Mouse (Mus musculus) forebrain, embryonic 12.5 days (tissue): ENCODE data around the gene Ube2l6. TPM values are rescaled to one million over a fixed set of nuclear protein-coding genes. Genes with fewer than 3 reads are reported as not detected.
"Not testable (repeated sequence)": the region's sequence is repeated elsewhere in the genome, so short reads cannot be mapped to it uniquely, and the experiment has no call there.

Experiments
- ATAC-seq: fragments of 200-750 bp; cut with Nextera tagmentation; 2 replicates; pipeline ENCODE4 v1.8.0; 2017; ENCODE audit warnings: moderate TSS enrichment; ENCODE audit not compliant: low FRiP score
- H3K27ac ChIP-seq: fragments of 300-500 bp; sonication (generic); 2 replicates; pipeline ENCODE4 v1.5.1; 2016; ENCODE audit warnings: mild to moderate bottlenecking
- H3K27me3 ChIP-seq: fragments of 300-500 bp; sonication (generic); 2 replicates; pipeline ENCODE4 v1.6.1; 2016; ENCODE audit warnings: mild to moderate bottlenecking
- H3K36me3 ChIP-seq: fragments of 300-500 bp; sonication (generic); replicated peaks from 2 replicates; pipeline ENCODE4 v1.6.1; 2016; ENCODE audit warnings: mild to moderate bottlenecking
- H3K4me1 ChIP-seq: fragments of 300-500 bp; sonication (generic); 2 replicates; pipeline ENCODE4 v1.6.1; 2016
- H3K4me2 ChIP-seq: fragments of 300-500 bp; sonication (generic); 2 replicates; pipeline ENCODE4 v1.6.1; 2016; ENCODE audit warnings: mild to moderate bottlenecking, moderate library complexity
- H3K4me3 ChIP-seq: fragments of 300-500 bp; sonication (generic); replicated peaks from 2 replicates; pipeline ENCODE4 v1.5.1; 2016; ENCODE audit warnings: mild to moderate bottlenecking
- H3K9ac ChIP-seq: fragments of 300-500 bp; sonication (generic); 2 replicates; pipeline ENCODE4 v1.6.1; 2016; ENCODE audit warnings: mild to moderate bottlenecking
- H3K9me3 ChIP-seq: fragments of 300-500 bp; sonication (generic); 2 replicates; pipeline ENCODE4 v1.6.1; 2016
- WGBS: fragments of 180-500 bp; shearing (Covaris S2); methylation state at CpG from one replicate; pipeline ENCODE4 v1.1.7; 2016; 5-methylcytosine and 5-hydroxymethylcytosine counted together
- polyA plus RNA-seq: library from polyadenylated mRNA; unstranded; fragments of >200 nt; fragmentation: Nextera tagmentation; extraction: Ambion mirVana; gene quantifications from 2 replicates; pipeline ENCODE4 v1.2.1, GENCODE M21; 2016

Gene Ube2l6
- polyA plus RNA-seq, 1 experiment from 2014 or later, result 30.5 TPM

DNA sequence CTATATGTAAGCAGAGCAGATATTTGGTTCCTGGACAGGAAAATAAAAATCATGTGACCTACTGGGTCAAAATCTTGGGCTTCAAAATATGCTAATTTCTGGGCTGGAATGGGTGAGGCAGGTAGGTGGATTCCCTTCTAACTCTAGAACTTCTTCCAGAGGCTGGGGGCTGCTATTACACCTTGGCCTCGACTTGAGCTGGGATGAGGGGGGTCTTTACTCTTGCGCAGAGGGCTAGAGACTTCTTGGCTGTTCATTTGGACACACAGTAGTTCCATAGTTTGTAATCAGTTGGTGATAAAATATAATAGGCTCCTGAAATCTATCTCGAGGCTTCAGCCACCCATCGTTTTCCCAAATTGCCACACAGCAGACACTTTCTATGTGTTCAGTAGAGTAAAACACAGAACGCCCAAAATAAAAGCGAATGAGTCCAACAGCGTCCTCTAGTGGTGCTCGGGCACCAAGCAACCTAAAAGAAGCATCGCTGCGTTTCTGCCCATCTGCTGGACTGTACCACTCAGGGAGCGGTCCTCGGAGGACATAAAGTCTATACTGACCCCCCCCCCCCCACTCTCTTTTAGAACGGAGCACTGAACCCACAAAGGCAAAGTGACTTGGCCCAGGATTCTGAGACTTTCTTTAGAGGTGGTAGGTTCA lies 665 bp upstream of the Ube2l6 start:
- peak; percentile 73 for ATAC-seq
- peak overlapping the region; percentile 63 for H3K4me3 ChIP-seq
- WGBS, result 9% methylated on average over 13 of the region's 13 CpGs
- no peaks in the 10 kb centered on the region for H3K36me3 ChIP-seq
- H3K27me3 ChIP-seq, result 0 out of 2 replicates have a peak, but pooled peaks cover 4% of the 10 kb centered on the region
- 0 out of 2 replicates have a peak, but pooled peaks cover 12% of the 10 kb centered on the region for H3K9me3 ChIP-seq
- H3K4me2 ChIP-seq, result peak overlapping the region; percentile 99
- peak overlapping the region; percentile 61; the same call in 1 of the 2 replicates for H3K27ac ChIP-seq
- H3K4me1 ChIP-seq, result peaks cover 10% of the 10 kb centered on the region
- peak overlapping the region; percentile 60 for H3K9ac ChIP-seq

DNA sequence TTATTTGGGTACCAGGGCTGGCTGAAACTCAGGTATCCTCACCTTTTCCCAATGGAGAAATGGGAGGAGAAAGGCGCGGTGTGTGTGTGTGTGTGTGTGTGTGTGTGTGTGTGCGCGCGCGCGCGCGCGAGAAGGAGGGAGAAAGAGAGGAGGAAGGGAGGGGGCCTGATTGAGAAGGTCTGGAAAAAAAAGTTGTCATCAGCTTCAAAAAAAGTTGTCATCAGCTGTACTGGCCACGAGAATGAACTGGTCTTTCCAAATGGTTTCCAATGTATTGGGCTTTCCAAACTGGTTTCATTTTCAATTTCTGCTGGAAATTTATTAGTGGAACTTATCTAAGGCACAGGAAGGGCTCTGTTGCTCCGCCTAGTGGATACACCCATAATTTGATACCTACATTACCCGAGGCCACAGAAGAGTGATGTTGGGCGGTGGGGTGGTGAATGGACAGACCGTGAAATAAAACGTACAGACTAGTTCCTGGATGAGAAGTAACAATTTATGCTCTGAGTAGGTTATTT lies 473 bp downstream of the Ube2l6 start:
- peak overlapping the region; percentile 60 for H3K9ac ChIP-seq
- H3K27me3 ChIP-seq, result 0 out of 2 replicates have a peak, but pooled peaks cover 4% of the 10 kb centered on the region
- H3K4me3 ChIP-seq, result peak overlapping the region; percentile 63
- 0 out of 2 replicates have a peak, but pooled peaks cover 12% of the 10 kb centered on the region for H3K9me3 ChIP-seq
- ATAC-seq, result peak; percentile 68
- H3K4me1 ChIP-seq, result peaks cover 10% of the 10 kb centered on the region
- H3K36me3 ChIP-seq, result no peaks in the 10 kb centered on the region
- H3K4me2 ChIP-seq, result peak overlapping the region; percentile 99
- WGBS, result under 1% methylated on average over 16 of the region's 16 CpGs
- H3K27ac ChIP-seq, result peak overlapping the region; percentile 61

DNA sequence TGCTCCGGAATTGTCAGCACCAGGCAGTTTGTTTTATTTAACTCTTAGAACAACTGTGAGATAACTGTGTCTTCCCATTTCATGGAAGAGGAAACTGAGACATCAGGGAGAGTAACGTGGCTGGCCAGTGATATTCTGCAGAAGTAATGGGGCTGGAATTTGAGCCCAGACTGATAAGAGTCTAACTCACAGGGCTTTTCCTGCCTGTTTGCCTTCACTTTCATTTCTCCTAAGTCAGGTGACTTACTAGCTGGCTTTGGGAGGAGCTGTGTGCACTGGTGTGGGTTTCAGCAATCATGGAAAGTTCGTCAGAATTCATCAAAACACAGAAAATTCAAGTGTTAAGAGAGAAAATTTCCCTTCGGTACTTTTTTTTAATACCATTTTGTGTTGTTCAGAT lies 1.7 kb downstream of the Ube2l6 start:
- Histone ChIP-seq H3K36me3 (no peaks in the 10 kb centered on the region), H3K4me2 (no peak overlapping the region), H3K4me1 (peaks cover 10% of the 10 kb centered on the region), H3K9ac (no peak overlapping the region), H3K27ac (no peak overlapping the region), H3K27me3 (0 out of 2 replicates have a peak, but pooled peaks cover 4% of the 10 kb centered on the region), H3K4me3 (no peak overlapping the region), H3K9me3 (0 out of 2 replicates have a peak, but pooled peaks cover 5% of the 10 kb centered on the region)
- no peak for ATAC-seq
- 84% methylated on average over 4 of the region's 4 CpGs for WGBS

DNA sequence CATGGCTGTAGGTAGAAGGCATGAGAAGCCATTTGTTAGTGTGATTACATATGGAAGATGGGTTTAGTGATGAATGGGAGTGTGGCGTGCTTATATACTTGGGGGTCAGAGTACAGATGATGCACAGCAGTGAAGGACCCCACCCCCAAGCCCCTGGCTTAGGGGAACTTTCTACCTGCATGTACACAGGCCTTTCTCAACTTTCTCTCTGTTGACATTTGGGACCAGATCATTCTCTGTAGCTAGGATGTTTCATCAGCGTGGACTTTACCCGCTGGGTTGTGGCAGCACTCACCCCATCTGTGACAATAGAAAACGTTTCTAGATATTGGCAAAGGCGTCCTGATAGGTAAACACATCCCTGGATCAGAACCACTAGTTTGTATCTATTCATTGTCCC lies 2.6 kb downstream of the Ube2l6 start:
- H3K9ac ChIP-seq, H3K4me3 ChIP-seq, H3K4me2 ChIP-seq, H3K36me3 ChIP-seq, H3K27me3 ChIP-seq, ATAC-seq, H3K9me3 ChIP-seq, H3K27ac ChIP-seq: not testable (repeated sequence)
- peaks cover 10% of the 10 kb centered on the region for H3K4me1 ChIP-seq
- WGBS, result 84% methylated on average over 5 of the region's 5 CpGs

DNA sequence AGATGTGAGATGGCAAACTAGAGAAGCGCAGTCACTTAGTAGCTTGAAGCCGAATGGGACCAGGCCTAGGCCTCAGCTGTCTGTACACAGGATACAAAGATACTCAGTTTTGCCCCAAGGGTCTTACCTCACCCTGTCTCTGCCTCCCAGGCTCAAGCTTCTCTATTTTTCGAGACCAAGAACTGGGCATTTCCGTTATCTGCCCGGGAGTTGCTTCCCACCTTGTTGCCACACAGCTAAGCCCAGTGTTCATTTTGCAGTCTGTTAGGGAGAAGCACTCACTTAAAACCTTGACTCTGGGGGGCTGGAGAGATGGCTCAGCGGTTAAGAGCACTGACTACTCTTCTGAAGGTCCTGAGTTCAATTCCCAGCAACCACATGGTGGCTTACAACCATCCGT lies 5.3 kb downstream of the Ube2l6 start:
- Histone ChIP-seq H3K27ac (no peak overlapping the region), H3K4me2 (no peak overlapping the region), H3K9me3 (no peaks in the 10 kb centered on the region), H3K27me3 (0 out of 2 replicates have a peak, but pooled peaks cover 4% of the 10 kb centered on the region), H3K4me1 (peaks cover 5% of the 10 kb centered on the region), H3K4me3 (no peak overlapping the region), H3K9ac (no peak overlapping the region), H3K36me3 (no peaks in the 10 kb centered on the region)
- WGBS, result 90% methylated on average over 7 of the region's 7 CpGs
- no peak for ATAC-seq

DNA sequence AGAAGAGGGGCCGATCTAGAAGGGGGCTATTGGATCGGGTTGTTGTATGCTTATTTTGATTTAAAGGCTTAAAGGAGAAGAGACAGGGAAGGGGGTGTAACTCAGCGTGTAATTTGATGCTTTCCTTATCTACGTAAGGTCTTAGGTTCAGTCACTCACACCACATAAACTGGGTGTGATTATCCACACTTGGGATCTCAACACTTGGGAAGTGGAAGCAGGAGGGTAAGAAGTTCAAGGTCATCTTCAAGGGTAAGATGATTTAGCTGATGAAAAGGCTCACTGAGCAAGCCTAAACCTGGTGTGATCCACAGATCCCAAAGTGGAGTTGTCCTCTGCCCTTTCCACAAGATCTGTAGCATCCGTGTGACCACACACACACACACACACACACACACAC lies 7.9 kb downstream of the Ube2l6 start:
- 0 out of 2 replicates have a peak, but pooled peaks cover 10% of the 10 kb centered on the region for H3K4me1 ChIP-seq
- H3K4me3 ChIP-seq, result no peak overlapping the region
- no peak overlapping the region for H3K27ac ChIP-seq
- no peak overlapping the region for H3K9ac ChIP-seq
- H3K4me2 ChIP-seq, result no peak overlapping the region
- H3K36me3 ChIP-seq, result no peaks in the 10 kb centered on the region
- 78% methylated on average over 5 of the region's 5 CpGs for WGBS
- H3K9me3 ChIP-seq, result no peaks in the 10 kb centered on the region
- no peak for ATAC-seq
- H3K27me3 ChIP-seq, result no peaks in the 10 kb centered on the region

DNA sequence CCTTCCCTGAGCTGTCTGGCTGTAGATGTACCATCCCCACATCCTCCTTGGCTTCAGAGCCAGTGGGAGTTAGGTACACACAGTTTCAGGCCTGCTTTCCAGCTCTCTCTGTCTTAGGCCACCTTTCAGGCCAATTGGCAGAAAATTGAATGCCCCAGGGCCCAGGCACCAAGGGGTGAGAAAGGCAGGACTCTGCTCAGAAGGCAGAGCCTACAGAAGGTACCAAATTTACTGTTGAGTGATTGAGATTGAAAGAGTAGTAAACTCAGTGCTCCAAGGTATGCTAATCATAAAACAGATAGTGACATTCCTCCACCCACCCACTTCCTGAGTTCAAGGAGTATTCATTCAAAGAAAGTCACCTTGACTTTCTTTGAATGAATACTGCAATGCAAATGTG lies 10.7 kb downstream of the Ube2l6 start:
- Histone ChIP-seq H3K4me1 (0 out of 2 replicates have a peak, but pooled peaks cover 10% of the 10 kb centered on the region), H3K9me3 (no peaks in the 10 kb centered on the region), H3K9ac (no peak overlapping the region), H3K4me2 (no peak overlapping the region), H3K27me3 (no peaks in the 10 kb centered on the region), H3K36me3 (no peaks in the 10 kb centered on the region), H3K27ac (no peak overlapping the region), H3K4me3 (no peak overlapping the region)
- ATAC-seq, result no peak

DNA sequence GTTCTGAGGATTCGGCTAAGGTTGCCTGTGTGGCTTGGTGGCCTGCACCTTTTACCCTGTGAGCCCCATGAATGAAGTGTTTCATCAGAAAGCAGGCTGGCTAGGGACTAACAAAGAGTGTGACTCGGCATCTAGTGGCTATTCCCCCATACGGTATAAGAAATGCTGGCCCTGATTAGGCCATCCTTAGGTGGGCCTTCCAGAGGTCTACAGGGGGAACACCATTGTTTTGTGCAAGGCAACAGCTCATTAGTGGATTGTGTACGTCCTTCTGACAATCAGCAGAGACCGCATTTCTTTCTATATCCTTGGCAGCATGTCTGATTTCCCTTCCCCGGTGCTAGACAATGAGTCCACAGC lies 11.9 kb downstream of the Ube2l6 start:
- Histone ChIP-seq H3K4me3 (no peak overlapping the region), H3K4me2 (peak overlapping the region; percentile 41; the same call in 1 of the 2 replicates), H3K9ac (no peak overlapping the region), H3K4me1 (0 out of 2 replicates have a peak, but pooled peaks cover 10% of the 10 kb centered on the region), H3K27ac (0 out of 2 replicates have a peak overlapping the region, but pooled peaks have one; percentile 9), H3K36me3 (no peaks in the 10 kb centered on the region), H3K27me3 (no peaks in the 10 kb centered on the region), H3K9me3 (no peaks in the 10 kb centered on the region)
- ATAC-seq, result peak; percentile 30; the same call in 1 of the 2 replicates
- WGBS, result 63% methylated on average over 6 of the region's 6 CpGs

DNA sequence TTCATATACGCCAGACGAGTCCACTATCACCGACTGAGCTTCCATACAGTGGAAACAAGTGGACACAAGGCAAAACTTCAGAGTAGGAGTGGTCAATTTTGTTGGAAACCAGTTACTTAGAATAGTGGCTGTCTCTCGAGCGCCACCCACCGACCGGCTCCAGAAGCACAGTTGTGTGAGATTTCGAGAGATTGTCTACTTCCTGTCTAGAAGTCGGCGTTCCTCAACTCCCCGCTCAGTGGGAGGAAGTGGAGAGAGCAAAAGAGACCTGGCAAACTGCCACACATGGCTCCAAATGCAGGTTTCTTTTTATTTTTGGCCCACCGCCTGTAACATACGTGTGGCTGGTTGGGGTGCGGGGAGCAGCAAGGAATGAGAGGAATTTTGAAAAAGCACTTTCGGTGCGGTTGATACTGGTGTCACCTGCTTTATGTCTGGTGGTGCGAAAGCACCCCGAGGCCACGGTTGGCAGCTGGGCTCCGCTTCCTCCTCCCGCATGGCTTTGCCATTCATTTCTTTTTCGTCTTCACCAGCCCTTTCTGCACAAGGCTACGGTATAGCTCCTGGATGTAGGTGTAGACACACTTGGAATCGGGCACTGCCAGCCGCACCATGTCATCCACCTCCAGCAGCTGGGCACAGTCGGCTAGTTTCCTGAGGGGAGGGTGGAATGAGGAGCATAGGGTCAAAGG lies 12.4 kb downstream of the Ube2l6 start:
- no peak overlapping the region for H3K9ac ChIP-seq
- WGBS, result 44% methylated on average over 26 of the region's 26 CpGs
- no peaks in the 10 kb centered on the region for H3K27me3 ChIP-seq
- H3K4me3 ChIP-seq, result peak overlapping the region; percentile 10; the same call in 1 of the 2 replicates
- H3K27ac ChIP-seq, result 0 out of 2 replicates have a peak overlapping the region, but pooled peaks have one; percentile 9
- no peaks in the 10 kb centered on the region for H3K36me3 ChIP-seq
- peak overlapping the region; percentile 41 for H3K4me2 ChIP-seq
- peak; percentile 75 for ATAC-seq
- H3K4me1 ChIP-seq, result 0 out of 2 replicates have a peak, but pooled peaks cover 10% of the 10 kb centered on the region
- no peaks in the 10 kb centered on the region for H3K9me3 ChIP-seq

DNA sequence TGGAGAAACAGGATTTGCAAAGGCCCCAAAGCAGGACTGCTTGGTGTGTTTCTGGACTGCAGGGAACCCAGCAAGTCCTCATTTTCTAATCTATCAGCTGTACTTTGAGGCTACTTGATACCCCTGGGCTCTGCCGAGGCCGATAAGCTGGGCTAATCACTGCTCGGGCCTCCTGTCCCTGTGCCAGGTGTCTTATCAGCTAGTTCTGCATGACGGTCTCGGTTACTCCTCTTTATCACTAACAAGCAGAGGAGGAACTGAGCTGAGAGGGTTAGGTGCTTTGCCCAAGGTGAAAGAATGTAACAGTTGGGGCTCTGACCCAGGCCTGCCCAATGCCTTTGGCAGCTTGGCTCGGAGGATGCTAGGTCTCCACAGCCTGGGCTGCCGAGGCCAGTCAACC lies 13.3 kb downstream of the Ube2l6 start:
- Histone ChIP-seq H3K9ac (no peak overlapping the region), H3K27ac (no peak overlapping the region), H3K4me1 (0 out of 2 replicates have a peak, but pooled peaks cover 10% of the 10 kb centered on the region), H3K4me3 (no peak overlapping the region), H3K27me3 (no peaks in the 10 kb centered on the region), H3K9me3 (no peaks in the 10 kb centered on the region), H3K36me3 (no peaks in the 10 kb centered on the region), H3K4me2 (no peak overlapping the region)
- WGBS, result 86% methylated on average over 7 of the region's 7 CpGs
- no peak for ATAC-seq

DNA sequence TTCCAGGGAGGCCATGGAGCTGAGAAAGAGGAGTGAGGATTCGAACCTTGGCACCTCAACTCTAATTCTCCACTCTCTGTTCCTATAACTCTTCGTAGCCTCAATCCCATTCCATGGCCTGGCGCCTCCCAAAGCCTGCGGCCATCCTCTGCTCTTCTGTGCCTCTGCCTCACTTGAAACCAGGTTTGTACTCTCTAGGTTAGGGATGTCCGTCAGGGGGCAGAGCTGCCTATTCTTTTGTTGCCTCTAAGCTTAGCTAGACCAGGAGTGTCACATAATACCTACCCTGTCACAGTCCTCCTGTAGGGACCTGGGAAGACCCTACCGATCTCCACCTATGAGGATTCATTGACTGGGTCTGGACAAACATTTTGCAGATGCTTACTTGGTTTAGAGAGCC lies 14.0 kb downstream of the Ube2l6 start:
- Histone ChIP-seq H3K4me2 (no peak overlapping the region), H3K36me3 (no peaks in the 10 kb centered on the region), H3K9me3 (no peaks in the 10 kb centered on the region), H3K4me1 (0 out of 2 replicates have a peak, but pooled peaks cover 10% of the 10 kb centered on the region), H3K9ac (no peak overlapping the region), H3K27ac (no peak overlapping the region), H3K4me3 (no peak overlapping the region), H3K27me3 (no peaks in the 10 kb centered on the region)
- ATAC-seq, result no peak
- WGBS, result 84% methylated on average over 6 of the region's 6 CpGs

DNA sequence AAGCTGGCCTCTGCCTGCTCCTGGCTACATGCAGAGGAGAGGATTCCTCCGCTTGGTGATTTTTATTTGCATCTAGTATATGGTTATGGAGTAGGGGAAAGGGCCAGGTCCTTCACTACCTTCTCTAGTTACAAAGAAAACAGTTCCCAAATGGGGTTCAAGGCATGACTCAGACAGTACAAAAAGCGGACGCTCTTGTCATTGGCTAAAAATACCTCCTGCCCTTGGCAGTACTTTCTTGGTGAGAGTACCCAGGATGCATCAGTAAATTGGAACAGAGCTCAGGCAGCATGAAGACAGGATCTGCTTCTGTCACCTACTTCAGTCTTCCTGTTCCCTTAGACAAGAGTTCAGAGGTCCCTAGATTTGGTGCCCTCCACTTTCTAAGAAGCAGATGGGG lies 21.2 kb downstream of the Ube2l6 start:
- H3K27ac ChIP-seq, result no peak overlapping the region
- H3K27me3 ChIP-seq, result peaks cover 11% of the 10 kb centered on the region; the same call in 1 of the 2 replicates
- H3K4me3 ChIP-seq, result no peak overlapping the region
- WGBS, result 70% methylated on average over 3 of the region's 3 CpGs
- H3K9me3 ChIP-seq, result no peaks in the 10 kb centered on the region
- H3K36me3 ChIP-seq, result no peaks in the 10 kb centered on the region
- H3K9ac ChIP-seq, result no peak overlapping the region
- no peak for ATAC-seq
- no peak overlapping the region for H3K4me2 ChIP-seq
- no peaks in the 10 kb centered on the region for H3K4me1 ChIP-seq
